Mouse (Mus musculus) C2C12 (cell line): ENCODE results near the gene Map3k19.

Source experiments
- CEBPB ChIP-seq: IDR thresholded peaks from one replicate; pipeline ENCODE4 v1.6.1; 2011; ENCODE audit warnings: low read depth, mild to moderate bottlenecking, control low read depth, moderate library complexity
- CTCF ChIP-seq: IDR thresholded peaks from one replicate; pipeline ENCODE4 v1.5.1; 2011; ENCODE audit not compliant: control insufficient read depth, insufficient read depth, insufficient read length
- FOSL1 ChIP-seq: IDR thresholded peaks from one replicate; pipeline ENCODE4 v1.8.0; 2011; ENCODE audit warnings: mild to moderate bottlenecking, low read length; ENCODE audit not compliant: poor library complexity, insufficient read depth, severe bottlenecking
- MAX ChIP-seq: IDR thresholded peaks from one replicate; pipeline ENCODE4 v1.6.1; 2011; ENCODE audit warnings: mild to moderate bottlenecking, control low read depth
- MYOD1 ChIP-seq: IDR thresholded peaks from one replicate; pipeline ENCODE4 v1.6.1; 2011; ENCODE audit warnings: low read depth; ENCODE audit not compliant: control insufficient read depth, insufficient read length
- MYOG ChIP-seq: IDR thresholded peaks from one replicate; pipeline ENCODE4 v1.6.1; 2011; ENCODE audit not compliant: control insufficient read depth, insufficient read length; ENCODE audit errors: extremely low read depth
- USF1 ChIP-seq: IDR thresholded peaks from one replicate; pipeline ENCODE4 v1.6.1; 2011; ENCODE audit warnings: low read depth, mild to moderate bottlenecking, control low read depth, moderate library complexity

- TF ChIP-seq USF1 (no peak), CEBPB (no peak), CTCF (no peak), MAX (no peak), MYOG (no peak), MYOD1 (no peak), FOSL1 (no peak)
Observed at GRCm38 (mm10) chr1:127802916-127803315, 51.9 kb downstream of the Map3k19 start.
